Mouse (Mus musculus) stomach, postnatal 0 days (tissue): Measurements from ENCODE around the gene Rock2.

Experiments
- CTCF ChIP-seq: IDR thresholded peaks from 2 replicates; pipeline ENCODE4 v1.5.1; 2016; ENCODE audit warnings: antibody characterized with exemption, low read depth, mild to moderate bottlenecking, moderate library complexity
- EP300 ChIP-seq: optimal IDR thresholded peaks from 2 replicates; pipeline ENCODE3; 2016; ENCODE audit warnings: antibody characterized with exemption

GRCm38 (mm10) chr12:16870405-16871068, 24.2 kb upstream of the Rock2 start:
- TF ChIP-seq CTCF: peak; percentile 21; the same call in 1 of the 2 replicates
- peak; percentile 79 for TF ChIP-seq EP300
